In genomic region chr9:36923753-36924152, GRCm38 (mm10) we compare ENCODE assay signal across 28 mouse cellular contexts.
A peak's percentile ranks its signal among the peaks of the same experiment; 100 is the strongest.
DNase-seq lines count a peak whose midpoint lies in the region; ATAC-seq and TF ChIP-seq lines count a peak whose summit lies in the region.
"Had no signal": no experiment of that assay in that cellular context is flagged by ENCODE, and none has a peak within 500 bp of the region (broad histone marks: within the 10 kb centered on the region; RNA-seq: fewer than 3 reads in every experiment).

No protein-coding gene starts in this region.

- no peak overlapping the region for H3K9ac ChIP-seq in midbrain, embryonic 15.5 days
- H3K9ac ChIP-seq in midbrain, postnatal 0 days (replicated peaks; ENCODE audit: low read length, poor library complexity, severe bottlenecking), result no peak overlapping the region
- H3K9ac ChIP-seq in midbrain, embryonic 16.5 days (ENCODE audit: low read depth, low read length), result no peak overlapping the region
- H3K9ac ChIP-seq: embryonic facial prominence, embryonic 15.5 days; forebrain, embryonic 12.5 days; forebrain, embryonic 15.5 days; heart, embryonic 12.5 days; heart, embryonic 15.5 days; hindbrain, embryonic 15.5 days had no signal

- H3K36me3 ChIP-seq in midbrain, embryonic 15.5 days (replicated peaks), result no peaks in the 10 kb centered on the region
- no peaks in the 10 kb centered on the region for H3K36me3 ChIP-seq in midbrain, postnatal 0 days (ENCODE audit: insufficient read depth, low read length)
- H3K36me3 ChIP-seq in midbrain, embryonic 16.5 days (ENCODE audit: control insufficient read depth, insufficient read depth, low read length), result no peaks in the 10 kb centered on the region
- peaks cover 4% of the 10 kb centered on the region for H3K36me3 ChIP-seq in myocyte (ENCODE audit: control insufficient read depth, insufficient read depth)
- H3K36me3 ChIP-seq: embryonic facial prominence, embryonic 15.5 days; forebrain, embryonic 12.5 days; forebrain, embryonic 15.5 days; heart, embryonic 12.5 days; heart, embryonic 15.5 days; hindbrain, embryonic 15.5 days had no signal

- H3K4me3 ChIP-seq in layer of hippocampus, adult 2 months, result no peak overlapping the region
- no peak overlapping the region for H3K4me3 ChIP-seq in midbrain, embryonic 15.5 days
- H3K4me3 ChIP-seq in midbrain, postnatal 0 days (ENCODE audit: low read depth, low read length), result no peak overlapping the region
- no peak overlapping the region for H3K4me3 ChIP-seq in midbrain, embryonic 16.5 days (ENCODE audit: low read depth, low read length)
- H3K4me3 ChIP-seq in myocyte, result no peak overlapping the region
- H3K4me3 ChIP-seq: embryonic facial prominence, embryonic 15.5 days; erythroblast, embryonic 14.5 days; forebrain, embryonic 12.5 days; forebrain, embryonic 15.5 days; heart, embryonic 12.5 days; heart, embryonic 15.5 days; hindbrain, embryonic 10.5 days; hindbrain, embryonic 15.5 days had no signal

- no peak for ATAC-seq in midbrain, embryonic 15.5 days (replicated peaks)
- no peak for ATAC-seq in midbrain, postnatal 0 days (ENCODE audit: low FRiP score)
- no peak for ATAC-seq in midbrain, embryonic 16.5 days
- ATAC-seq in erythroblast, adult 5-6 weeks (replicated peaks; ENCODE audit: low FRiP score, poor library complexity, severe bottlenecking), result no peak
- ATAC-seq: activated CD4-positive, CD25-positive, alpha-beta regulatory T cell, adult 4 months; CD4-positive, CD25-positive, alpha-beta regulatory T cell, adult 4 months; forebrain, embryonic 15.5 days had no signal

- DNase-seq in layer of hippocampus, adult 2 months (ENCODE audit: low spot score in 2 of 2), result no peak
- no peak for DNase-seq in layer of hippocampus, adult 18-20 months (ENCODE audit: low spot score in 2 of 2)
- no peak for DNase-seq in midbrain, postnatal 0 days (ENCODE audit: low spot score)
- DNase-seq: adrenal gland, adult 8-10 months; adrenal gland, postnatal 25 days; cerebellum, adult 11-12 months; cerebellum, adult 8-10 months; cerebellum, postnatal 10 days; cerebellum, postnatal 36 days; embryo, embryonic 11 days; gastrocnemius, postnatal 25 days; heart, adult 18-20 months; heart, postnatal 10 days; heart, postnatal 36 days had no signal

- WGBS in midbrain, embryonic 15.5 days, result 87% methylated on average over 5 of the region's 5 CpGs
- WGBS in midbrain, postnatal 0 days, result 84% methylated on average over 5 of the region's 5 CpGs
- WGBS in midbrain, embryonic 16.5 days, result 86% methylated on average over 5 of the region's 5 CpGs

- no peak for TF ChIP-seq CTCF in layer of hippocampus, adult 2 months (conservative IDR thresholded peaks at IDR 0.05)
- no peak for TF ChIP-seq CTCF in midbrain, postnatal 0 days (IDR thresholded peaks at IDR 0.05)

- no peaks in the 10 kb centered on the region for H3K79me2 ChIP-seq in myocyte (ENCODE audit: control insufficient read depth, insufficient read depth)

- H3ac ChIP-seq in myocyte (ENCODE audit: control insufficient read depth, insufficient read length), result no peak overlapping the region

- TF ChIP-seq POLR2A in myocyte (IDR thresholded peaks at IDR 0.05; ENCODE audit: insufficient read length, low read depth), result no peak

- no peaks in the 10 kb centered on the region for H3K9me3 ChIP-seq in midbrain, embryonic 15.5 days
- no peaks in the 10 kb centered on the region for H3K9me3 ChIP-seq in midbrain, postnatal 0 days (ENCODE audit: low read length)
- no peaks in the 10 kb centered on the region for H3K9me3 ChIP-seq in midbrain, embryonic 16.5 days (replicated peaks; ENCODE audit: control insufficient read depth, low read length, poor library complexity, severe bottlenecking)
- H3K9me3 ChIP-seq: embryonic facial prominence, embryonic 15.5 days; forebrain, embryonic 12.5 days; forebrain, embryonic 15.5 days; heart, embryonic 12.5 days; heart, embryonic 15.5 days; hindbrain, embryonic 10.5 days; hindbrain, embryonic 15.5 days had no signal

- no peaks in the 10 kb centered on the region for H3K27me3 ChIP-seq in midbrain, embryonic 15.5 days (replicated peaks)
- no peaks in the 10 kb centered on the region for H3K27me3 ChIP-seq in midbrain, postnatal 0 days (ENCODE audit: insufficient read depth, low read length)
- no peaks in the 10 kb centered on the region for H3K27me3 ChIP-seq in midbrain, embryonic 16.5 days (ENCODE audit: control insufficient read depth, insufficient read depth, low read depth, low read length)
- no peaks in the 10 kb centered on the region for H3K27me3 ChIP-seq in myocyte (ENCODE audit: control insufficient read depth, insufficient read depth, insufficient read length)
- H3K27me3 ChIP-seq: embryonic facial prominence, embryonic 15.5 days; forebrain, embryonic 12.5 days; forebrain, embryonic 15.5 days; heart, embryonic 12.5 days; heart, embryonic 15.5 days; hindbrain, embryonic 15.5 days had no signal

- no peak overlapping the region for H3K4me2 ChIP-seq in midbrain, embryonic 15.5 days
- no peak overlapping the region for H3K4me2 ChIP-seq in midbrain, postnatal 0 days (ENCODE audit: low read depth, low read length, poor library complexity, severe bottlenecking)
- H3K4me2 ChIP-seq in midbrain, embryonic 16.5 days (ENCODE audit: low read length), result no peak overlapping the region
- no peak overlapping the region for H3K4me2 ChIP-seq in myocyte (ENCODE audit: low read depth)
- H3K4me2 ChIP-seq: embryonic facial prominence, embryonic 15.5 days; forebrain, embryonic 12.5 days; forebrain, embryonic 15.5 days; heart, embryonic 12.5 days; heart, embryonic 15.5 days; hindbrain, embryonic 15.5 days had no signal

- H3K27ac ChIP-seq in layer of hippocampus, adult 2 months, result peak overlapping the region; percentile 91
- peak overlapping the region; percentile 70; the same call in 1 of the 2 replicates for H3K27ac ChIP-seq in midbrain, embryonic 15.5 days
- no peak overlapping the region for H3K27ac ChIP-seq in midbrain, postnatal 0 days (ENCODE audit: low read depth, low read length)
- H3K27ac ChIP-seq in midbrain, embryonic 16.5 days (ENCODE audit: low read length), result 0 out of 2 replicates have a peak overlapping the region, but pooled peaks have one; percentile 3
- H3K27ac ChIP-seq: embryonic facial prominence, embryonic 15.5 days; heart, embryonic 15.5 days; hindbrain, embryonic 10.5 days; hindbrain, embryonic 15.5 days had no signal

- H3K4me1 ChIP-seq in midbrain, embryonic 15.5 days, result peaks cover 25% of the 10 kb centered on the region
- peaks cover 11% of the 10 kb centered on the region; the same call in 1 of the 2 replicates for H3K4me1 ChIP-seq in midbrain, postnatal 0 days (ENCODE audit: insufficient read depth, low read length)
- H3K4me1 ChIP-seq in midbrain, embryonic 16.5 days (ENCODE audit: control insufficient read depth, insufficient read depth, low read length), result peaks cover 21% of the 10 kb centered on the region
- H3K4me1 ChIP-seq: heart, embryonic 12.5 days; heart, embryonic 15.5 days had no signal

TF ChIP-seq in myocyte, 11 proteins besides CTCF, POLR2A, EP300 and RAD21:
- no peak for TF ChIP-seq SRF (IDR thresholded peaks at IDR 0.05; ENCODE audit: control insufficient read depth, insufficient read length, low read depth)
- no peak for TF ChIP-seq TCF3 (IDR thresholded peaks at IDR 0.05; ENCODE audit: insufficient read length, low read depth)
- TF ChIP-seq USF1 (IDR thresholded peaks at IDR 0.05; ENCODE audit: low read depth), result no peak
- peak in 1 of 3 experiments; percentile 67 for TF ChIP-seq MYOG (IDR thresholded peaks at IDR 0.05; ENCODE audit: control insufficient read depth in 1 of 3, insufficient read depth in 1 of 3, insufficient read length in 2 of 3, low read depth in 2 of 3)
- peak; percentile 29 to 53 (median 50) for TF ChIP-seq MYOD1 (IDR thresholded peaks at IDR 0.05; ENCODE audit: control insufficient read depth in 1 of 3, insufficient read length in 2 of 3, low read depth in 2 of 3)
- no peak for TF ChIP-seq TCF12 (IDR thresholded peaks at IDR 0.05; ENCODE audit: insufficient read depth, poor library complexity, severe bottlenecking)
- no peak for TF ChIP-seq REST (IDR thresholded peaks at IDR 0.05; ENCODE audit: insufficient read depth, insufficient read length)
- TF ChIP-seq CEBPB (IDR thresholded peaks at IDR 0.05; ENCODE audit: insufficient read depth, poor library complexity, severe bottlenecking), result no peak
- no peak for TF ChIP-seq MAX (IDR thresholded peaks at IDR 0.05; ENCODE audit: low read depth)
- no peak for TF ChIP-seq E2F4 (IDR thresholded peaks at IDR 0.05; ENCODE audit: insufficient read depth)
- no peak for TF ChIP-seq POLR2AphosphoS2 (IDR thresholded peaks at IDR 0.05; ENCODE audit: insufficient read length, low read depth)
TF ChIP-seq in myocyte: peak in this region for 2.
